ENCODE assay signal across 25 mouse cellular contexts in the genomic region with DNA sequence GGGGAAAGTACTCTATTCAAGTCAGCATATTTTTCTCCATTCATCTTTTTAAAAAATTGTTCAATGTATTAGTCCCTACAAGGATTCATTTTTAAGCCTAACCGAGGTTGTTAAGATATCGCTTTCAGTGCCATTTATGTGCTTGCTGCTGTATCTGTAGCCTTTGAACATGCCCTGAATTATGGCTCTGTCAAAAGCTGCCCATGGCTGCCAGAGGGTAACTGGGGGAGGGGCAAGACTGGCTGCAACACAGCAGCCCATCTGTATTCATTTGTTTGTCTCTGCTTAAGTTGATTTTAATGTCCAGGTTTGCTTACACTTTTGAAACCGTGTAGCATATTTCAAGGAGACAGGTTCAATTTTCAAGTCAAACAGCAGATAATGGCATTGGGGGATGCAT.
DNase-seq lines count a peak whose midpoint lies in the region; ATAC-seq and TF ChIP-seq lines count a peak whose summit lies in the region.
"Had no signal": no experiment of that assay in that cellular context is flagged by ENCODE, and none has a peak within 500 bp of the region (broad histone marks: within the 10 kb centered on the region; RNA-seq: fewer than 3 reads in every experiment).

No protein-coding gene starts in this region.

- no peaks in the 10 kb centered on the region for H3K4me1 ChIP-seq in hindbrain, embryonic 11.5 days (replicated peaks; ENCODE audit: control insufficient read depth, insufficient read depth, low read length)
- H3K4me1 ChIP-seq in hindbrain, embryonic 12.5 days = no peaks in the 10 kb centered on the region
- H3K4me1 ChIP-seq: embryonic facial prominence, embryonic 13.5 days; forebrain, embryonic 12.5 days; intestine, embryonic 15.5 days; liver, embryonic 13.5 days; midbrain, embryonic 13.5 days had no signal

- WGBS in hindbrain, embryonic 11.5 days = 80% methylated on average over 3 of the region's 3 CpGs
- 69% methylated on average over 3 of the region's 3 CpGs for WGBS in hindbrain, embryonic 12.5 days

- no peaks in the 10 kb centered on the region for H3K36me3 ChIP-seq in hindbrain, embryonic 11.5 days (ENCODE audit: control insufficient read depth, insufficient read depth, low read length)
- no peaks in the 10 kb centered on the region for H3K36me3 ChIP-seq in hindbrain, embryonic 12.5 days
- H3K36me3 ChIP-seq: embryonic facial prominence, embryonic 13.5 days; forebrain, embryonic 12.5 days; intestine, embryonic 15.5 days; liver, embryonic 13.5 days; midbrain, embryonic 13.5 days had no signal

- peak; percentile 2 for DNase-seq in adrenal gland, adult 2 months
- DNase-seq in adrenal gland, adult 18-20 months (ENCODE audit: low spot score in 2 of 2) = no peak
- peak; percentile 2 for DNase-seq in hindbrain, embryonic 11.5 days (ENCODE audit: low spot score)
- peak; percentile 30 for DNase-seq in brain, embryonic 14.5 days (ENCODE audit: low read depth)
- peak; percentile 21 for DNase-seq in mesoderm, embryonic 11.5 days (ENCODE audit: low read depth, low spot score)
- no peak for DNase-seq in layer of hippocampus, adult 9-11 months
- DNase-seq in spleen, postnatal 4 days (ENCODE audit: low spot score in 2 of 2) = no peak
- DNase-seq: cerebellum, adult 8-10 months; gastrocnemius, adult 2 months; kidney, adult 9 months; kidney, postnatal 25 days; layer of hippocampus, postnatal 36 days; liver, embryonic 13.5 days; lung, adult 2 months; lung, postnatal 14 days; right cerebral cortex, postnatal 25 days; thymus, postnatal 14 days had no signal

- no peaks in the 10 kb centered on the region for H3K27me3 ChIP-seq in hindbrain, embryonic 11.5 days (ENCODE audit: control insufficient read depth, insufficient read depth, low read length)
- no peaks in the 10 kb centered on the region for H3K27me3 ChIP-seq in hindbrain, embryonic 12.5 days
- H3K27me3 ChIP-seq: embryonic facial prominence, embryonic 13.5 days; forebrain, embryonic 12.5 days; intestine, embryonic 15.5 days; liver, embryonic 13.5 days; midbrain, embryonic 13.5 days had no signal

- H3K27ac ChIP-seq in hindbrain, embryonic 11.5 days (ENCODE audit: low read depth, low read length) = no peak overlapping the region
- no peak overlapping the region for H3K27ac ChIP-seq in hindbrain, embryonic 12.5 days
- H3K27ac ChIP-seq: embryonic facial prominence, embryonic 13.5 days; forebrain, embryonic 12.5 days; gastrocnemius, adult 2 months; intestine, embryonic 15.5 days; layer of hippocampus, adult 2 months; liver, embryonic 13.5 days; midbrain, embryonic 13.5 days had no signal

- H3K4me2 ChIP-seq in hindbrain, embryonic 11.5 days (replicated peaks; ENCODE audit: low read depth, low read length) = no peak overlapping the region
- H3K4me2 ChIP-seq in hindbrain, embryonic 12.5 days (replicated peaks) = no peak overlapping the region
- H3K4me2 ChIP-seq: embryonic facial prominence, embryonic 13.5 days; forebrain, embryonic 12.5 days; intestine, embryonic 15.5 days; liver, embryonic 13.5 days; midbrain, embryonic 13.5 days had no signal

- no peak overlapping the region for H3K9ac ChIP-seq in hindbrain, embryonic 11.5 days (ENCODE audit: low read depth, low read length)
- no peak overlapping the region for H3K9ac ChIP-seq in hindbrain, embryonic 12.5 days
- H3K9ac ChIP-seq: embryonic facial prominence, embryonic 13.5 days; forebrain, embryonic 12.5 days; intestine, embryonic 15.5 days; liver, embryonic 13.5 days; midbrain, embryonic 13.5 days had no signal

- no peak for ATAC-seq in hindbrain, embryonic 11.5 days (ENCODE audit: low FRiP score)
- no peak for ATAC-seq in hindbrain, embryonic 12.5 days (ENCODE audit: low FRiP score)
- ATAC-seq: activated CD4-positive, CD25-positive, alpha-beta regulatory T cell, adult 4 months; intestine, embryonic 15.5 days; midbrain, embryonic 13.5 days had no signal

- H3K9me3 ChIP-seq in hindbrain, embryonic 11.5 days (ENCODE audit: control insufficient read depth, low read length) = no peaks in the 10 kb centered on the region
- H3K9me3 ChIP-seq in hindbrain, embryonic 12.5 days (replicated peaks) = no peaks in the 10 kb centered on the region
- H3K9me3 ChIP-seq: embryonic facial prominence, embryonic 13.5 days; forebrain, embryonic 12.5 days; intestine, embryonic 15.5 days; liver, embryonic 13.5 days; midbrain, embryonic 13.5 days had no signal

- H3K4me3 ChIP-seq in hindbrain, embryonic 11.5 days (ENCODE audit: low read depth, low read length) = no peak overlapping the region
- H3K4me3 ChIP-seq in hindbrain, embryonic 12.5 days = no peak overlapping the region
- H3K4me3 ChIP-seq: embryonic facial prominence, embryonic 13.5 days; erythroblast, embryonic 14.5 days; forebrain, embryonic 12.5 days; gastrocnemius, adult 2 months; intestine, embryonic 15.5 days; layer of hippocampus, adult 2 months; liver, embryonic 13.5 days; midbrain, embryonic 13.5 days had no signal

- TF ChIP-seq CTCF in brain, embryonic 14.5 days (IDR thresholded peaks at IDR 0.05; ENCODE audit: borderline replicate concordance, extremely low read depth, insufficient read depth, insufficient read length) = no peak

- no peak for TF ChIP-seq POLR2A in brain, embryonic 14.5 days (IDR thresholded peaks at IDR 0.05; ENCODE audit: borderline replicate concordance, extremely low read depth, insufficient read depth, insufficient read length, poor library complexity, severe bottlenecking)

Comparison
In these comparisons a context has a peak if more than half of its experiments do, and no peak if none do; other contexts are left out.
1. DNase-seq: peak in adrenal gland, adult 2 months (single experiment), hindbrain, embryonic 11.5 days (single experiment), brain, embryonic 14.5 days (single experiment) and mesoderm, embryonic 11.5 days (single experiment); none in adrenal gland, adult 18-20 months (0 of 2), layer of hippocampus, adult 9-11 months (single experiment) and spleen, postnatal 4 days (0 of 2).